Mouse (Mus musculus) ES-E14 (cell line): ENCODE results near the gene Mrps27.

Experiments
- CHD2 ChIP-seq: IDR thresholded peaks from 2 replicates; pipeline ENCODE4 v1.6.1; 2014; ENCODE audit warnings: mild to moderate bottlenecking, low read depth, low read length, inconsistent platforms
- HCFC1 ChIP-seq: IDR thresholded peaks from 2 replicates; pipeline ENCODE4 v1.6.1; 2012; ENCODE audit warnings: low read length, inconsistent platforms, borderline replicate concordance; ENCODE audit not compliant: insufficient read depth
- MAFK ChIP-seq: IDR thresholded peaks from 2 replicates; pipeline ENCODE4 v1.6.1; 2014; ENCODE audit warnings: mild to moderate bottlenecking, low read depth, low read length, inconsistent platforms; ENCODE audit not compliant: insufficient read depth
- ZNF384 ChIP-seq: IDR thresholded peaks from 2 replicates; pipeline ENCODE4 v1.6.1; 2012; ENCODE audit warnings: low read depth, low read length, inconsistent platforms

DNA sequence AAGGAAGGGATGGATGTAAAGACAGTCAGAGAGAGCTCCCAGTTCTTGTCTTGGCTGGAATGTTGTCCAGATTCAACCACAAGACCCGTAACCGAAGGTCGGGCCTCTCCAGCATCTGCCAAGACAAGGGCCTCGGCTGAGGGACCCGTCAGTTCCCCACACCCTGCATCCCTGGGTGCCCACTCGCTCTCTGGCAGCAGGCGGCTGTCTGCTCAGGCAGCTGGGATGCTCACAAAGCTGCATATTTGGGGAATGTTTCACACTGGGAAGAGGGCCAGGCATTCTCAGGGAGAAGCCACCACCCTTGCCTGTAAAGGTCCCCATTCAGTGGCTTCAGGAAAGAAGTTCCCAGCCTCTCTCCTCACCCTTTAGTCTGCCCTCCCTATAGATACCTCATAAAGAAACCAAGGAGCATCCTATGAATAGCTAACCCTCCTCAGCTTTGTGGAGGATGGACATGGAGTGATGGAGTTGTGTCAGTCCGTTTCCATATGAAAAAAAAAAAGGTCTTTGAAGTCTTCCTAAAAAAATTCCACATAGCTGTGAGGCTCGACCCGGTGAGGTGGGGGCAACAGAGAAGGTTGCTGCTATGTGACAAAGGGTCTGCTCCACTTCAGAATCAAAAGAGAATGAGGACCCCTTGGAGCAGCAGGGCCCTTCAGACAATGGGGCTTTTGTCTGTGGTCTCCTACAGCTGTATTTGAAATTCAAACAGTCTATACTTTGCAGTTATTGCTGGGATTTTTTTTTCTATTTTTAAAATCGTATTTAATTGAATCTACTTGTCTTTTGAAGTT lies 103.0 kb downstream of the Mrps27 start:
- TF ChIP-seq ZNF384 (no peak), MAFK (no peak), CHD2 (no peak), HCFC1 (no peak)
